Comparison of ENCODE assay signal across 9 mouse cellular contexts in the genomic region with DNA sequence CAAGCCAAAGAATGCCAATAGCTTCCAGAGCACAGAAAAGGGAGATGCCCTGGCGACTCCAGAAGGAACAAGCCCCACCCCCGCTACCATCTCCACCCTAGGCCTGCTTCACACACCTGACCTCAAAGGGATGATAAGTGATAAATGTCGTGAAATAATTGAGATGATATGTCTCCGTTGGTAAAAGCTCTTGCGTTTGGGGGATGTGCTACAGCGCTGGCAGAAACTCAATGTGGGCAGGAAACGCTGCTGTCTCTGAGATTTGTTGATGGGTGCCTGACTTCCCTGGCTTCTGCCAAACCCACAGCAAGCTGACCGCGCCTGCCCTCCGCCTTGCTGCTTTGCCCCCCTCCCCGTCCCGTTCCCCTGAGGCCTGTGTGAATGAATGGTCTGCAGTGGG. TPM values are rescaled to one million over a fixed set of nuclear protein-coding genes. Genes with fewer than 3 reads are reported as not detected.
DNase-seq lines count a peak whose midpoint lies in the region; ATAC-seq and TF ChIP-seq lines count a peak whose summit lies in the region.
"Had no signal": no experiment of that assay in that cellular context is flagged by ENCODE, and none has a peak within 500 bp of the region (broad histone marks: within the 10 kb centered on the region; RNA-seq: fewer than 3 reads in every experiment).

No protein-coding gene starts in this region.

- peaks cover 6% of the 10 kb centered on the region for H3K4me1 ChIP-seq in cerebellum, adult 2 months (ENCODE audit: control insufficient read depth, insufficient read depth, low read length)
- peaks cover 45% of the 10 kb centered on the region for H3K4me1 ChIP-seq in limb, embryonic 10.5 days

- no peak for DNase-seq in cerebellum, adult 2 months
- no peak for DNase-seq in cerebellum, postnatal 4 days (ENCODE audit: low spot score in 2 of 2)
- DNase-seq in 3T3-L1 (ENCODE audit: low read depth, low spot score), result peak; percentile 71
- peak; percentile 40 to 55 for DNase-seq in heart, adult 9 months (ENCODE audit: low spot score in 2 of 2)
- no peak for DNase-seq in limb, embryonic 10.5 days (ENCODE audit: low spot score)
- no peak for DNase-seq in embryo, embryonic 11 days
- DNase-seq in left cerebral cortex, adult 18-20 months (ENCODE audit: low spot score in 2 of 2), result no peak

- H3K27ac ChIP-seq in cerebellum, adult 2 months (ENCODE audit: insufficient read depth, low read length), result no peak overlapping the region
- H3K27ac ChIP-seq in limb, embryonic 10.5 days, result peak overlapping the region; percentile 36; the same call in 1 of the 2 replicates

- ATAC-seq in erythroblast, adult 5-6 weeks (replicated peaks; ENCODE audit: low FRiP score, poor library complexity, severe bottlenecking), result no peak

- H3K27me3 ChIP-seq in cerebellum, adult 2 months (ENCODE audit: control insufficient read depth, insufficient read depth, low read length), result no peaks in the 10 kb centered on the region
- no peaks in the 10 kb centered on the region for H3K27me3 ChIP-seq in limb, embryonic 10.5 days (ENCODE audit: low read depth, poor library complexity, severe bottlenecking)

- 16% methylated on average over 12 of the region's 12 CpGs for WGBS in cerebellum, adult 2 months
- WGBS in limb, embryonic 10.5 days, result 46% methylated on average over 12 of the region's 12 CpGs

- peak overlapping the region; percentile 19 for H3K4me3 ChIP-seq in cerebellum, adult 2 months (replicated peaks; ENCODE audit: insufficient read depth, low read depth, low read length)
- no peak overlapping the region for H3K4me3 ChIP-seq in limb, embryonic 10.5 days
- H3K4me3 ChIP-seq: myocyte had no signal

- H3K9me3 ChIP-seq in limb, embryonic 10.5 days (replicated peaks), result no peaks in the 10 kb centered on the region

- H3K36me3 ChIP-seq in limb, embryonic 10.5 days, result peaks cover 32% of the 10 kb centered on the region

- TF ChIP-seq POLR2A in cerebellum, adult 2 months (IDR thresholded peaks at IDR 0.05; ENCODE audit: borderline replicate concordance, insufficient read depth, low read length), result no peak

- no peak for TF ChIP-seq CTCF in cerebellum, adult 2 months (IDR thresholded peaks at IDR 0.05; ENCODE audit: borderline replicate concordance, insufficient read depth, low read depth, low read length)

RNA-seq across cellular contexts. Expression of gene Ifngr2, which starts 6.8 kb away (rescaled TPM):
- 33.9 and 34.5 TPM in 2 replicates for polyA plus RNA-seq in cerebellum, adult 2 months (2012; rRNA removed)
- 24.1 and 32.9 TPM in 2 replicates for polyA plus RNA-seq in limb, embryonic 10.5 days (2016; fragmentation: Nextera tagmentation; extraction: Ambion mirVana)
- 10 to 100 TPM; 31.3 to 41.2 TPM for total RNA-seq in left cerebral cortex, adult 18-20 months (2021)
- 6.7 and 13.3 TPM in 2 replicates for total RNA-seq in erythroblast, adult 5-6 weeks (2015; ENCODE audit: low replicate concordance)
- 3.9 and 6.4 TPM in 2 replicates for total RNA-seq in erythroblast, adult 5-6 weeks (2017; ENCODE audit: low replicate concordance)

RNA-seq across cellular contexts. Expression of gene Tmem50b, which starts 44.0 kb away (rescaled TPM):
- 147 and 148 TPM in 2 replicates for polyA plus RNA-seq in cerebellum, adult 2 months (2012; rRNA removed)
- polyA plus RNA-seq in limb, embryonic 10.5 days (2016; fragmentation: Nextera tagmentation; extraction: Ambion mirVana), result 19.8 and 25.7 TPM in 2 replicates
- 10 to 100 TPM; 87.7 to 92.8 TPM for total RNA-seq in left cerebral cortex, adult 18-20 months (2021)
- total RNA-seq in erythroblast, adult 5-6 weeks (2015; ENCODE audit: low replicate concordance), result 20.8 and 23.6 TPM in 2 replicates
- total RNA-seq in erythroblast, adult 5-6 weeks (2017; ENCODE audit: low replicate concordance), result 11.2 and 12.0 TPM in 2 replicates

Comparison
In these comparisons a context has a peak if more than half of its experiments do, and no peak if none do; other contexts are left out.
1. DNase-seq: peak in 3T3-L1 (single experiment) and heart, adult 9 months (2 of 2); none in cerebellum, adult 2 months (0 of 2), cerebellum, postnatal 4 days (0 of 2), limb, embryonic 10.5 days (single experiment), embryo, embryonic 11 days (single experiment) and left cerebral cortex, adult 18-20 months (0 of 2).